Mouse (Mus musculus): ENCODE results near the gene Gm20683. TPM values are rescaled to one million over a fixed set of nuclear protein-coding genes. Genes with fewer than 3 reads are reported as not detected.

The Gm20683 gene
- polyA plus RNA-seq, 1 experiment from 2014 or later, result 0.46 TPM

- Histone ChIP-seq H3K9ac (no peak overlapping the region), H3K36me3 (replicated peaks) (peaks cover 45% of the 10 kb centered on the region), H3K9me3 (replicated peaks) (no peaks in the 10 kb centered on the region), H3K4me1 (replicated peaks) (peaks cover 57% of the 10 kb centered on the region), H3K4me2 (no peak overlapping the region; the same call in 1 of the 2 replicates), H3K27ac (replicated peaks) (no peak overlapping the region), H3K27me3 (peaks cover 17% of the 10 kb centered on the region), H3K4me3 (replicated peaks) (no peak overlapping the region)
- WGBS (ENCODE audit: insufficient replicate concordance), result 89% methylated on average over 27 of the region's 27 CpGs
- no peak for ATAC-seq (ENCODE audit: insufficient read depth)
Measured at GRCm38 (mm10) chr17:25825984-25826570, 15.5 kb downstream of the Gm20683 start.

- ATAC-seq (ENCODE audit: insufficient read depth), result no peak
- H3K27me3 ChIP-seq, result peaks cover 24% of the 10 kb centered on the region
- H3K4me1 ChIP-seq (replicated peaks), result peaks cover 49% of the 10 kb centered on the region
- H3K4me3 ChIP-seq (replicated peaks), result no peak overlapping the region
- H3K27ac ChIP-seq (replicated peaks), result no peak overlapping the region
- H3K9ac ChIP-seq, result no peak overlapping the region
- 70% methylated on average over 6 of the region's 6 CpGs for WGBS (ENCODE audit: insufficient replicate concordance)
- peaks cover 37% of the 10 kb centered on the region for H3K36me3 ChIP-seq (replicated peaks)
- H3K4me2 ChIP-seq, result peak overlapping the region; percentile 75
- H3K9me3 ChIP-seq (replicated peaks), result no peaks in the 10 kb centered on the region
Measured at GRCm38 (mm10) chr17:25825311-25825710, 16.3 kb downstream of the Gm20683 start.

GRCm38 (mm10) chr17:25824362-25825142, 17.0 kb downstream of the Gm20683 start:
- H3K4me2 ChIP-seq, result peak overlapping the region; percentile 75
- 0 out of 2 replicates have a peak overlapping the region, but pooled peaks have one; percentile 82 for H3K27ac ChIP-seq (replicated peaks)
- peaks cover 32% of the 10 kb centered on the region for H3K27me3 ChIP-seq
- 56% methylated on average over 16 of the region's 17 CpGs for WGBS (ENCODE audit: insufficient replicate concordance)
- no peak for ATAC-seq (ENCODE audit: insufficient read depth)
- peak overlapping the region; percentile 79 for H3K4me3 ChIP-seq (replicated peaks)
- H3K9ac ChIP-seq, result peak overlapping the region; percentile 74
- H3K4me1 ChIP-seq (replicated peaks), result peaks cover 44% of the 10 kb centered on the region
- no peaks in the 10 kb centered on the region for H3K9me3 ChIP-seq (replicated peaks)
- H3K36me3 ChIP-seq (replicated peaks), result peaks cover 30% of the 10 kb centered on the region

GRCm38 (mm10) chr17:25823452-25823851, 18.1 kb downstream of the Gm20683 start, which contains the start of gene Wdr24:
Gene Wdr24 (plus strand): TSS chr17:25823627.
- Histone ChIP-seq H3K27me3 (peaks cover 43% of the 10 kb centered on the region), H3K4me2 (peak within 1 kb of the TSS; percentile 75), H3K9me3 (replicated peaks) (no peaks in the 10 kb centered on the region), H3K4me3 (replicated peaks) (peak within 1 kb of the TSS; percentile 79), H3K36me3 (replicated peaks) (peaks cover 28% of the 10 kb centered on the region), H3K4me1 (replicated peaks) (peaks cover 39% of the 10 kb centered on the region), H3K9ac (peak within 1 kb of the TSS; percentile 74), H3K27ac (replicated peaks) (peak within 1 kb of the TSS; percentile 82)
- under 1% methylated on average over 18 of the region's 18 CpGs for WGBS (ENCODE audit: insufficient replicate concordance)
- peak; percentile 56; the same call in 1 of the 2 replicates for ATAC-seq (ENCODE audit: insufficient read depth)

GRCm38 (mm10) chr17:25818851-25819780, 22.4 kb downstream of the Gm20683 start:
- H3K4me2 ChIP-seq, result peak overlapping the region; percentile 39
- H3K9me3 ChIP-seq (replicated peaks), result no peaks in the 10 kb centered on the region
- peaks cover 19% of the 10 kb centered on the region for H3K4me1 ChIP-seq (replicated peaks)
- peak; percentile 48; the same call in 1 of the 2 replicates for ATAC-seq (ENCODE audit: insufficient read depth)
- peaks cover 83% of the 10 kb centered on the region for H3K27me3 ChIP-seq
- H3K4me3 ChIP-seq (replicated peaks), result peak overlapping the region; percentile 17
- H3K9ac ChIP-seq, result no peak overlapping the region
- H3K36me3 ChIP-seq (replicated peaks), result no peaks in the 10 kb centered on the region
- H3K27ac ChIP-seq (replicated peaks), result no peak overlapping the region
- WGBS (ENCODE audit: insufficient replicate concordance), result 6% methylated on average over 46 of the region's 46 CpGs

GRCm38 (mm10) chr17:25817662-25818061, 23.9 kb downstream of the Gm20683 start:
- Histone ChIP-seq H3K4me1 (replicated peaks) (peaks cover 10% of the 10 kb centered on the region), H3K4me2 (no peak overlapping the region), H3K9me3 (replicated peaks) (no peaks in the 10 kb centered on the region), H3K9ac (no peak overlapping the region), H3K27ac (replicated peaks) (no peak overlapping the region), H3K27me3 (peaks cover 94% of the 10 kb centered on the region), H3K4me3 (replicated peaks) (no peak overlapping the region), H3K36me3 (replicated peaks) (no peaks in the 10 kb centered on the region)
- WGBS (ENCODE audit: insufficient replicate concordance), result 59% methylated on average over 11 of the region's 11 CpGs
- ATAC-seq (ENCODE audit: insufficient read depth), result no peak

- Histone ChIP-seq H3K9me3 (replicated peaks) (no peaks in the 10 kb centered on the region), H3K9ac (no peak overlapping the region), H3K36me3 (replicated peaks) (no peaks in the 10 kb centered on the region), H3K27me3 (peaks cover 96% of the 10 kb centered on the region), H3K4me1 (replicated peaks) (peaks cover 12% of the 10 kb centered on the region), H3K4me3 (replicated peaks) (no peak overlapping the region), H3K4me2 (no peak overlapping the region), H3K27ac (replicated peaks) (no peak overlapping the region)
- ATAC-seq (ENCODE audit: insufficient read depth), result no peak
- WGBS (ENCODE audit: insufficient replicate concordance), result 3% methylated on average over 20 of the region's 20 CpGs
Measured at GRCm38 (mm10) chr17:25813471-25813870, 28.1 kb downstream of the Gm20683 start.

GRCm38 (mm10) chr17:25810890-25811289, 30.7 kb downstream of the Gm20683 start:
- Histone ChIP-seq H3K9ac (no peak overlapping the region), H3K4me3 (replicated peaks) (no peak overlapping the region), H3K27ac (replicated peaks) (no peak overlapping the region), H3K36me3 (replicated peaks) (no peaks in the 10 kb centered on the region), H3K27me3 (peaks cover 95% of the 10 kb centered on the region), H3K4me2 (no peak overlapping the region), H3K4me1 (replicated peaks) (peaks cover 12% of the 10 kb centered on the region), H3K9me3 (replicated peaks) (no peaks in the 10 kb centered on the region)
- WGBS (ENCODE audit: insufficient replicate concordance), result 45% methylated on average over 4 of the region's 4 CpGs
- ATAC-seq (ENCODE audit: insufficient read depth), result no peak

GRCm38 (mm10) chr17:25809606-25810340, 31.8 kb downstream of the Gm20683 start:
- peak overlapping the region; percentile 69 for H3K4me2 ChIP-seq
- no peaks in the 10 kb centered on the region for H3K9me3 ChIP-seq (replicated peaks)
- no peaks in the 10 kb centered on the region for H3K36me3 ChIP-seq (replicated peaks)
- 0 out of 2 replicates have a peak, but pooled peaks have one; percentile 15 for ATAC-seq (ENCODE audit: insufficient read depth)
- WGBS (ENCODE audit: insufficient replicate concordance), result 8% methylated on average over 24 of the region's 25 CpGs
- H3K27ac ChIP-seq (replicated peaks), result no peak overlapping the region
- peaks cover 93% of the 10 kb centered on the region for H3K27me3 ChIP-seq
- H3K4me3 ChIP-seq (replicated peaks), result peak overlapping the region; percentile 52
- H3K9ac ChIP-seq, result no peak overlapping the region
- H3K4me1 ChIP-seq (replicated peaks), result peaks cover 12% of the 10 kb centered on the region
